Mouse (Mus musculus) CH12.LX (cell line): Measurements from ENCODE around the gene Sbno1. TPM values are rescaled to one million over a fixed set of nuclear protein-coding genes. Genes with fewer than 3 reads are reported as not detected.
A peak's percentile ranks its signal among the peaks of the same experiment; 100 is the strongest.

Experiments
- DNase-seq: peaks from one replicate; pipeline ENCODE4 v3.0.0-alpha.2; 2013; ENCODE audit errors: extremely low read depth
- H3K27ac ChIP-seq: 2 replicates; pipeline ENCODE4 v1.5.1; 2012; ENCODE audit warnings: low read depth, mild to moderate bottlenecking, control low read depth, moderate library complexity; ENCODE audit not compliant: insufficient read depth
- H3K27me3 ChIP-seq: replicated peaks from 2 replicates; pipeline ENCODE3; 2012; ENCODE audit warnings: inconsistent platforms
- H3K36me3 ChIP-seq, 2 experiments: replicated peaks in 1 of 2; 2 replicates each; pipeline versions ENCODE3 to v1.6.1; 2012; ENCODE audit warnings: inconsistent platforms in 1 of 2, low read length in 1 of 2, mild to moderate bottlenecking in 1 of 2, mixed read lengths in 1 of 2, moderate library complexity in 1 of 2; ENCODE audit not compliant: control insufficient read depth in 1 of 2, insufficient read depth in 1 of 2
- H3K4me1 ChIP-seq, 2 experiments: 2 replicates each; pipeline ENCODE4 v1.6.1; 2012; ENCODE audit warnings: inconsistent platforms in 1 of 2, moderate library complexity in 1 of 2; ENCODE audit not compliant: insufficient read depth in 2 of 2, control insufficient read depth in 1 of 2
- H3K4me2 ChIP-seq: 2 replicates; pipeline ENCODE4 v1.6.1; 2012; ENCODE audit warnings: low read depth, mild to moderate bottlenecking, control low read depth; ENCODE audit not compliant: poor library complexity, insufficient read depth, severe bottlenecking
- H3K4me3 ChIP-seq, 3 experiments: fragments of 150-350 bp in 1 of 3; sonication (generic) in 1 of 3; replicated peaks in 1 of 3; 2 replicates each; pipeline versions ENCODE3 to v1.5.1; 2011 to 2012; ENCODE audit warnings: low read depth in 2 of 3, low read length in 2 of 3, mild to moderate bottlenecking in 2 of 3, moderate library complexity in 2 of 3, control low read depth in 1 of 3, improper control_type of control experiment in 1 of 3, inconsistent platforms in 1 of 3, mixed read lengths in 1 of 3; ENCODE audit not compliant: poor library complexity in 1 of 3
- H3K79me2 ChIP-seq: replicated peaks from 2 replicates; pipeline ENCODE4 v1.6.1; 2012; ENCODE audit warnings: mild to moderate bottlenecking, moderate library complexity; ENCODE audit not compliant: control insufficient read depth, poor library complexity, insufficient read depth, severe bottlenecking; ENCODE audit errors: extremely low read depth
- H3K9ac ChIP-seq: 2 replicates; pipeline ENCODE4 v1.6.1; 2012; ENCODE audit warnings: low read depth, mild to moderate bottlenecking, control low read depth, moderate library complexity; ENCODE audit not compliant: insufficient read depth
- H3K9me3 ChIP-seq: replicated peaks from 2 replicates; pipeline ENCODE3; 2012; ENCODE audit warnings: low read length, inconsistent platforms, mixed read lengths
- E2F4 ChIP-seq: IDR thresholded peaks from 2 replicates; pipeline ENCODE4 v1.6.1; 2011; ENCODE audit warnings: low read depth, low read length, improper control_type of control experiment; ENCODE audit not compliant: insufficient replicate concordance
- ETS1 ChIP-seq: conservative IDR thresholded peaks from 2 replicates; pipeline ENCODE4 v1.6.1; 2012; ENCODE audit warnings: low read depth, mild to moderate bottlenecking, inconsistent platforms, low read length, improper control_type of control experiment, moderate library complexity
- POLR2A ChIP-seq: IDR thresholded peaks from 2 replicates; pipeline ENCODE4 v1.6.1; 2011; ENCODE audit warnings: low read depth, mild to moderate bottlenecking, improper control_type of control experiment, low read length
- POLR2AphosphoS2 ChIP-seq: IDR thresholded peaks from 2 replicates; pipeline ENCODE4 v1.6.1; 2011; ENCODE audit warnings: low read depth, low read length, improper control_type of control experiment
- RCOR1 ChIP-seq: conservative IDR thresholded peaks from 2 replicates; pipeline ENCODE4 v1.6.1; 2012; ENCODE audit warnings: low read depth, mild to moderate bottlenecking, inconsistent platforms, low read length, improper control_type of control experiment
- SIN3A ChIP-seq: IDR thresholded peaks from 2 replicates; pipeline ENCODE4 v1.6.1; 2012; ENCODE audit warnings: low read length, improper control_type of control experiment, inconsistent platforms
- TBP ChIP-seq: conservative IDR thresholded peaks from 2 replicates; pipeline ENCODE4 v1.6.1; 2011; ENCODE audit warnings: low read depth, low read length, improper control_type of control experiment
- dilution Hi-C: fragments of 300-500 bp; cut with MboI; formaldehyde crosslinking; loops from 2 replicates; pipeline ENCODE4 v1.14.3; 2020; ENCODE audit warnings: low sequenced_read_pairs; ENCODE audit not compliant: extremely low pct_unique_long_range_greater_than_20kb, extremely low pct_ligation_motif_present
- in situ Hi-C: fragments of 300-500 bp; cut with MboI; formaldehyde crosslinking; loops from 3 replicates; pipeline ENCODE4 v1.14.3; 2019; ENCODE audit warnings: low sequenced_read_pairs, low pct_ligation_motif_present, low pct_unique_long_range_greater_than_20kb, mixed read lengths
- polyA plus RNA-seq: library from polyadenylated mRNA; unstranded; fragments of >175 nt; gene quantifications from 2 replicates; pipeline ENCODE4 v1.2.1, GENCODE M21; 2012; ENCODE audit warnings: low read depth; ENCODE audit not compliant: insufficient read length
- total RNA-seq, 2 experiments: library from RNA; depleted of rRNA; stranded (reverse); fragments of 300-350 nt in 1 of 2; fragments of >200 nt in 1 of 2; gene quantifications; 2 replicates each; pipeline ENCODE4 v1.2.3; 2012 to 2014

The Sbno1 gene
- total and polyA plus RNA-seq, 3 experiments = 35.0 to 48.5 (median 38.3) TPM

DNA sequence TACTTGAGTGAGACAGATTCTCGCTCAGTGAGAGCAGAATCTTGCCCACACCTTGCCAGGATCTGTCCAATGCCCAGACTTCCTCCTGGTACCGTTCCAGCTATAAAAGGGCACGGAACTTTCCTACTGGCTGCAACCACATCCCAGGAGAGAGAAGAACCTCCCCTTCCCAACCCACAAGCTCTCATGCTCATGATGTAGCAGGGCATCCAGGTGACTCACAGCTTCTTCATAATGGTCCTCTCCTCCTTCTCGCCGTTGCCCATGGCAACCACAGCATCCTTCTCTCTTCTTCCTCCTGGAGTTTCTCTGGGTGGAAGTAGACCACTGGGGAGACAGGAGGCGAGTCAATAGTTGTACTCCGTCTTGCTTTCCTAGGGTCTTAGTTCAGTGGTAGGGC, 42.6 kb upstream of the Sbno1 start:
- TF ChIP-seq POLR2AphosphoS2 (0 out of 2 replicates have a peak, but pooled peaks have one; percentile 45), E2F4 (no peak)
- TF ChIP-seq, all 38 proteins: peak for 1
- peaks cover 80 to 83% of the 10 kb centered on the region in 2 experiments for H3K36me3 ChIP-seq
- in situ Hi-C loops = no loop called here

DNA sequence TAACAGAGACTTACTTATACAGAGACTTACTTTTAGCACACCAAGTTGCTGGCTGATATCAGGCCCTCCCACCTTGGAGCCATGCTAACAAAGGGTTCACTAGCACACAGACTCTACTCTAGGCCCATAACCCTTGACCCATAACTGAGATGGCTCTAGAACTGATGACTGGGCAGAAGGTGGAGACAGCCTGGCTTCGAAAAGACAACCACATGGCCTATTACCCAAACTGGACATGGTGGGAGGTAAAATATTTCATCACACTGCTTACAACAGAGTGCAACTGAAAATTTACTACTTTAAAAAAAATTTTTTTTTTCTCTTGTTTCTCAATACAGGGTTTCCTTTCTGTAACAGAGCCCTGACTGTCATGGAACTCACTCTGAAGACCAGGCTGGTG, 42.0 kb upstream of the Sbno1 start:
- H3K4me2 ChIP-seq = no peak overlapping the region
- H3K36me3 ChIP-seq = peaks cover 81 to 85% of the 10 kb centered on the region in 2 experiments
- DNase-seq = no peak
- no peak overlapping the region for H3K9ac ChIP-seq
- H3K27ac ChIP-seq = 0 out of 2 replicates have a peak overlapping the region, but pooled peaks have one; percentile 8
- H3K79me2 ChIP-seq = peaks cover 69% of the 10 kb centered on the region
- H3K9me3 ChIP-seq = peaks cover 7% of the 10 kb centered on the region
- dilution Hi-C loops (no loop called here), in situ Hi-C loops (no loop called here)
- no peaks in the 10 kb centered on the region for H3K27me3 ChIP-seq
- H3K4me1 ChIP-seq = peaks cover 17 to 61% of the 10 kb centered on the region in 2 experiments
- no peak overlapping the region for H3K4me3 ChIP-seq
- TF ChIP-seq TBP = no peak
- TF ChIP-seq ETS1 = no peak
- TF ChIP-seq RCOR1 = no peak
- TF ChIP-seq, all 38 proteins: peak for 0

More for the DNA sequence above, 42.6 kb upstream of the Sbno1 start:
- Histone ChIP-seq H3K27me3 (no peaks in the 10 kb centered on the region), H3K27ac (peak overlapping the region; percentile 28), H3K9me3 (peaks cover 11% of the 10 kb centered on the region), H3K79me2 (peaks cover 75% of the 10 kb centered on the region), H3K4me1 (peaks cover 20 to 65% of the 10 kb centered on the region in 2 experiments), H3K4me3 (no peak overlapping the region), H3K9ac (no peak overlapping the region), H3K4me2 (no peak overlapping the region)
- DNase-seq = no peak
- dilution Hi-C loops = no loop called here

DNA sequence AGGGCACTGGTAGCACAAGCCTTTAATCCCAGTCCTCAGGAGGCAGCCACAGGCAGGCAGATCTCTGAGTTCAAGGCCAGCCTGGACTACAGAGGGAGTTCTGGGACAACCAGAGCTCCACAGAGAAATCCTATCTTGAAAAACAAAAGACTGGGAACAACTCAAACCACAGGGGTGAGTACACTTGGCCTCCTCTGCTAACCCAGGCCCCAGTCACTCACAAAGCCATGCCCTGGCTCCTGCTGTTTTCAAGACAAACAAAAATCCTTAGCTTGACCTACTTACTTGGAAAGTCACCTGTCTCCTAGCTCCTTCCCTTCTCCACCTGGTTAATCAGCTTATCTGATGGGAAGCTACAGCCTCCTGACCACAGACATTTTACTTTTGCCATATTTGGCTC, 39.1 kb upstream of the Sbno1 start:
- Histone ChIP-seq H3K4me3 (no peak overlapping the region), H3K4me2 (no peak overlapping the region), H3K27me3 (no peaks in the 10 kb centered on the region), H3K4me1 (peaks cover 14 to 52% of the 10 kb centered on the region in 2 experiments), H3K9ac (no peak overlapping the region), H3K9me3 (peaks cover 3% of the 10 kb centered on the region), H3K79me2 (peaks cover 41% of the 10 kb centered on the region), H3K27ac (peak overlapping the region; percentile 21; the same call in 1 of the 2 replicates), H3K36me3 (peaks cover 87 to 89% of the 10 kb centered on the region in 2 experiments)
- 0 out of 2 replicates have a peak, but pooled peaks have one; percentile 13 for TF ChIP-seq POLR2A
- TF ChIP-seq SIN3A = no peak
- dilution Hi-C loops = no loop called here
- in situ Hi-C loops = no loop called here
- DNase-seq = no peak
